Mouse (Mus musculus) olfactory bulb, adult 2 months (tissue): Measurements from ENCODE around the gene Ccn6. TPM values are rescaled to one million over a fixed set of nuclear protein-coding genes. Genes with fewer than 3 reads are reported as not detected.
A peak's percentile ranks its signal among the peaks of the same experiment; 100 is the strongest.

Experiments used
- H3K27ac ChIP-seq: fragments of 200-500 bp; 2 replicates; pipeline ENCODE4 v1.5.1; 2012; ENCODE audit warnings: low read depth, low read length; ENCODE audit not compliant: insufficient read depth
- H3K4me1 ChIP-seq: fragments of 200-500 bp; 2 replicates; pipeline ENCODE4 v1.6.1; 2012; ENCODE audit warnings: low read length; ENCODE audit not compliant: control insufficient read depth, insufficient read depth
- H3K4me3 ChIP-seq: fragments of 200-500 bp; 2 replicates; pipeline ENCODE4 v1.5.1; 2012; ENCODE audit warnings: mild to moderate bottlenecking, low read depth, low read length, moderate library complexity; ENCODE audit not compliant: insufficient read depth
- CTCF ChIP-seq: fragments of 200-500 bp; IDR thresholded peaks from 2 replicates; pipeline ENCODE4 v1.5.1; 2012; ENCODE audit warnings: low read depth, mild to moderate bottlenecking, low read length, moderate library complexity; ENCODE audit not compliant: insufficient read depth
- POLR2A ChIP-seq: fragments of 200-500 bp; IDR thresholded peaks from 2 replicates; pipeline ENCODE4 v1.6.1; 2012; ENCODE audit warnings: mild to moderate bottlenecking, low read depth, low read length, moderate library complexity; ENCODE audit not compliant: insufficient read depth
- whole genome bisulfite sequencing: fragments of 180-500 bp; shearing (Covaris S2); methylation state at CpG from one replicate; pipeline ENCODE4 v1.1.7; 2018; 5-methylcytosine and 5-hydroxymethylcytosine counted together
- polyA plus RNA-seq: library from polyadenylated mRNA; stranded (reverse); fragments of >200 nt; gene quantifications from 2 replicates; pipeline ENCODE4 v1.2.4, GENCODE M21; 2012; ENCODE audit warnings: low replicate concordance; ENCODE audit not compliant: missing spikeins, insufficient read depth, insufficient read length

The Ccn6 gene
- polyA plus RNA-seq, 1 experiment: not detected

DNA sequence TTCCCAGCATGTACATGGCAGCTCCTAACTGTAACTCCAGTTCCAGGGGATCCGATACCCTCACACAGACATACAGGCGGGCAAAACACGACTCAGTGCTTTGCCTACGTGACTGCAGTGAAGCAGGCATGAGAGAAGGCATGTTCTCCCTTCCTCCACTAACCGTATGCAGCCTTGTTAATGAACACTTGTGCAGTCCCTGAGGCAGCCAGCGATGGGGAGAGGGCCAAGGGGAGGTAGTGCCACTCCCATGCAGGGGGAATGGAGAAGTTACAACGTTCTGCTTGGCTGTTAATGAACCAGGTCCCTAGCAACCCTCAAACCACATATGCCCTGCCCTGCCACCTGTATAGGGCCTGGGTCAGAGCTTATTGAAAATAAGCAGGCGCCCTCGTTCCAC lies 6.0 kb upstream of the Ccn6 start:
- Histone ChIP-seq H3K4me1 (peaks cover 16% of the 10 kb centered on the region), H3K4me3 (0 out of 2 replicates have a peak overlapping the region, but pooled peaks have one; percentile 9), H3K27ac (no peak overlapping the region)
- TF ChIP-seq POLR2A (no peak), CTCF (no peak)
- 30% methylated on average over 9 of the region's 9 CpGs for WGBS

- TF ChIP-seq CTCF (no peak), POLR2A (no peak)
- 88% methylated on average over 11 of the region's 11 CpGs for WGBS
- Histone ChIP-seq H3K4me1 (peaks cover 11% of the 10 kb centered on the region), H3K4me3 (no peak overlapping the region), H3K27ac (no peak overlapping the region)
These were observed 4.0 kb upstream of the Ccn6 start for GRCm38 (mm10) chr10:39167611-39168010.

DNA sequence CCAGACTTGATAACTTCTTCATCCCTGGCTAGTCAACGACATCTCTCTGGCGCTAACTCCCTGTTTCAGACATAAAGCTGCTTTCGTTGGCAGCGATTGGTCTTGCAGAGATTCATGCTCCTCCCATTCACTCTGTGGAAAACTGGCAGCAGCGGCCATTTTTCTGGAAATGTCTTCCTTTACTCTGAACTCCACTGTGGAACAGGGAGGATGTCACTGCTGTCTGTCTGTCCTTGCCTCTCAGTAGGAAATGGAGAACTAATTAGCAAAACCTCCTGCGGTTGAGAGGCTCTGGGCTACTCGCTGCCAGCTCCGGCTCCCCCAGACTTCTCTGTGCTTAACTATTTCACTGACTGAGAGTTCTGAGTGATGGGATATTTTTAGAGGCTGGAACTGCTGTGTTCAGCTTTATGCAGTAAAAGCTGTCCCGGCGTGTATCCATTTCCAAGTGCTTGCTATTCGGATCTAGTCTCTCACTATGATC lies 2.1 kb upstream of the Ccn6 start:
- TF ChIP-seq CTCF (no peak), POLR2A (no peak)
- Histone ChIP-seq H3K4me3 (peak overlapping the region; percentile 51), H3K27ac (peak overlapping the region; percentile 78), H3K4me1 (peaks cover 8% of the 10 kb centered on the region)
- WGBS: 6% methylated on average over 11 of the region's 11 CpGs

DNA sequence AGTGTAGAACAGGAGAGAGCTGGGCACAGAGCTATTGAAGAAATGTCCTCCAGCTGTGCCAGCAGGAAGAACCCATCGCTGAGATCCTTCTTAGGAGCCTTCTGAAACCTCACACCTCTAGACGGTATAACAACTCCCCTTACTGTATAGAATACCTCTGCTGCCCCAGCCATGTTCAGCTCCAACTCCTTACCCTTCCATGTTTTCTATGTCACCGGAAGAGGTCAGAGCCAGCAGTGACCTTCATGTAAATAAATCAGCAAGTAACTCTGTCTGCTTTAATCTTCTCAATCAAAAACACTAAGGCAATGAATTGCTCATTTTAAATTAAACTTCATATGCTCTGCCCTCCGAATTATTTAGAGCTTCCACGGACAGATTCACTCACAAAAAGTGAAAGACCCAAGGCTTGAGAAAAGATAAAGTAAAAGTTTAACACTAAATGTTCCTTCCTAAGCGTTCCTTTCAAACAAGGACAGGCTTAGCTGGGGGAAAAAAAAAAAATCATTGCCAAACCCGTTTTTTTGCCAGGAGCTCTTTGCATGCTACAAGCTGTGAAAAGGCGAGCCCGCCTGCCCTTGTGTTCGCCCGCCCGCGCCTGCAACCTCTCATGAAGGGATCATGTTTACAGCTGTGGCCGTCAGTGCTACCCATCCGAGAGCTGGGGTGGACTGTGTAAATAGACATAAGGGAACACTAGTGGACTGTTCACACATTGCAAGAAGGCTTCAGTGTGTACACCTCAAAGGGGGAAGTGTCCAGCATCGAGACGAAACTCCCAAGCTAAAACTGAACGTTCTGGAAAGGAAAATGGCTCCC lies 719 bp downstream of the Ccn6 start:
- no peak overlapping the region for H3K4me3 ChIP-seq
- WGBS: 46% methylated on average over 18 of the region's 18 CpGs
- no peak overlapping the region for H3K27ac ChIP-seq
- H3K4me1 ChIP-seq: no peaks in the 10 kb centered on the region
- TF ChIP-seq CTCF (no peak), POLR2A (no peak)

- TF ChIP-seq CTCF: no peak
- TF ChIP-seq POLR2A: no peak
- H3K27ac ChIP-seq: no peak overlapping the region
- no peak overlapping the region for H3K4me3 ChIP-seq
- no peaks in the 10 kb centered on the region for H3K4me1 ChIP-seq
- 91% methylated on average over 1 of the region's 1 CpGs for WGBS
These were observed 2.2 kb downstream of the Ccn6 start for GRCm38 (mm10) chr10:39161406-39161805.

DNA sequence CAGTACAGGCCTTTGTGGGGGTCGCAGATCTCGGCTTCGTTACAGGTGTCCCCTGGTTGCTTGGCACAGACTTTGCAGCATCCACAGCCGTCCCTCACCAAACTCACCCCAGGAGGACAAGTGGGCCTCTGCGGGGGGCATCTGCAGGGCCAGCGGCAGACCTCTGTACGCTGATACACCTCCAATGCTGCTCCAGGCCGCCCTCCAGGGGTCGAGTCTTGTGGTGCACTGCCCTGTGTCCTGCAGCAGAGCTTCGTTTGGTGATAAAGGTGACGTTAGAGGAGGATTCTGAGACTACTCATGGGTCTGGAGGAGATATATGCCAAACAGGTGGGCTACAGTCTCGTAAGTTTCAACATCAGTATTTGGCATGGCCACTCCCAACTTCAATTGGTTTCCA lies 5.3 kb downstream of the Ccn6 start:
- Histone ChIP-seq H3K4me1 (no peaks in the 10 kb centered on the region), H3K4me3 (no peak overlapping the region), H3K27ac (no peak overlapping the region)
- WGBS: 61% methylated on average over 12 of the region's 12 CpGs
- TF ChIP-seq CTCF (no peak), POLR2A (no peak)

GRCm38 (mm10) chr10:39157321-39157720 lies 6.3 kb downstream of the Ccn6 start:
- 94% methylated on average over 1 of the region's 1 CpGs for WGBS
- Histone ChIP-seq H3K4me3 (no peak overlapping the region), H3K4me1 (no peaks in the 10 kb centered on the region), H3K27ac (no peak overlapping the region)
- no peak for TF ChIP-seq CTCF
- TF ChIP-seq POLR2A: no peak

DNA sequence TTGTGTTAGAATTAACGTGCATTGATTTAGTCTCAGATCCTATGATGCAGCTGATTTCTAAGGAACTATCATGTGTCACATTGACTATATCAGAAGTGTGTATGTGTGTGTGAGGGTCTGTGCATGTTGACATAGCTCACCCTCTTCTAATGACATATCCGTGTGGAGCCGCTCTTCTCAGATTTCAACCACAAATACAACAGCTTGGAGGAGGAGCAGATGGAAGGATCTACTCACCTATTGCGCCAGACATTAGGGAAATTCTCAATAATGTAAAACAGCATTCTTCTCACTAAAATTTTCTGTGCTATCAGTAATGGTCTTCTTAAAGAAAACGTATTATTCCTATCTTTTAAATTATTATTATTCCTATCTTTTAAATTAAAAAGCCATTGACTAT lies 6.9 kb downstream of the Ccn6 start:
- H3K27ac ChIP-seq: no peak overlapping the region
- no peak overlapping the region for H3K4me3 ChIP-seq
- no peaks in the 10 kb centered on the region for H3K4me1 ChIP-seq
- TF ChIP-seq CTCF (no peak), POLR2A (no peak)
- 91% methylated on average over 5 of the region's 5 CpGs for WGBS

- TF ChIP-seq POLR2A (no peak), CTCF (no peak)
- WGBS: 84% methylated on average over 12 of the region's 12 CpGs
- Histone ChIP-seq H3K4me3 (no peak overlapping the region), H3K4me1 (no peaks in the 10 kb centered on the region), H3K27ac (no peak overlapping the region)
These were observed 21.4 kb downstream of the Ccn6 start for GRCm38 (mm10) chr10:39142216-39142615.

DNA sequence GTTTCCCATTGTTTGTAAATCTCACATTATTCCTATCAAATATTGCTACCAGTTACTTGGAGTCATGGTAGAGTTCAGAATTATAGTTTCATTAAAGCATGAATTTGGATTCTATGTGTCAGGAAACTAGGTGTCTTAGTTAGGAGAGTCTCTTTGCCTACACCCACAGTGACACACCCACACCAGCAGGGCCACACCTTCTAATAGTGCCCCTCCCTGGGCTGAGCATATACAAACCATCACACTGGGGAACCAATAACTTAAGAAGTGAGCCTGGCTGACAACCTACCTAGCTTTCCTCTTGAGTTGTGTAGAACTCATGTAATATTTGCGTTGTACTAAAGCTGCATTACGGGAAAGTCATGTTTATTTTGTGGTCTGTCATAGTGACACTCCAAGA lies 22.2 kb downstream of the Ccn6 start:
- WGBS: 98% methylated on average over 2 of the region's 2 CpGs

More for the DNA sequence above, 22.2 kb downstream of the Ccn6 start:
- no peak for TF ChIP-seq POLR2A
- TF ChIP-seq CTCF: no peak
- no peaks in the 10 kb centered on the region for H3K4me1 ChIP-seq
- H3K27ac ChIP-seq: no peak overlapping the region
- no peak overlapping the region for H3K4me3 ChIP-seq
